9 mouse cellular contexts compared by ENCODE assay signal in the genomic region with DNA sequence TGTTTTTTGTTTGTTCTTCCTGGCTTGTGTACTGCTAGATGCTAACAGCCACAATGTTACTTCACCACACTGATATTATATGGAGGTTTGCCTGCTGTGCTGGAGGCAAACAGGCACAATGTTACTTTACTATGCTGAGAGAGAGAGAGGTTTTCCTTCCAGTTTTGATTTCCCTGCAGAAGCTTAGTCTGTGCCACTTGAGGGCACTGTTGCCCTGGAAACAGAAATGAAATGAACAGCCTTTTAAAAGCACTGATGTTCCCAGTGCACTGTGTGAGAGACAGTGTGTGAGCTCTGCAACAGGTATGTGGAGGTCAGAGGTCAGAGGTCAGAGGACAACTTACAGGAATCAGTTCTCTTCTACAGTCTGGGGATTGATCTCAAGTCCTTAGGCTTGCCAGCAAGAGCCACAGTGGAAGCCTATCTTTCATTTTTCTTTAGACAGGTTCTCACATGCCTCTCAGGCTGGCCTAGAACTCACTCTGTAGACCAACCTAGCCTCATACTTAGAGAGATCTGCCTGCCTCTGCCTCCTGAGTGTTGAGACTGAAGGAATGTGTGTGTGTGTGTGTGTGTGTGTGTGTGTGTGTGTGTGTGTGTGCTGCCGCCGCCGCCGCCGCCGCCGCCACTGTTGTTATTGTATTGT. TPM values are rescaled to one million over a fixed set of nuclear protein-coding genes. Genes with fewer than 3 reads are reported as not detected.
A peak's percentile ranks its signal among the peaks of the same experiment; 100 is the strongest.
DNase-seq lines count a peak whose midpoint lies in the region; ATAC-seq and TF ChIP-seq lines count a peak whose summit lies in the region.
"Had no signal": no experiment of that assay in that cellular context is flagged by ENCODE, and none has a peak within 500 bp of the region (broad histone marks: within the 10 kb centered on the region; RNA-seq: fewer than 3 reads in every experiment).

No protein-coding gene starts in this region.

- H3K9ac ChIP-seq in limb, embryonic 13.5 days: no peak overlapping the region

- H3K27me3 ChIP-seq in C2C12 (ENCODE audit: control insufficient read depth, insufficient read depth, insufficient read length): no peaks in the 10 kb centered on the region
- H3K27me3 ChIP-seq in limb, embryonic 13.5 days: no peaks in the 10 kb centered on the region

- no peak overlapping the region for H3K27ac ChIP-seq in limb, embryonic 13.5 days

- DNase-seq in MN1 (ENCODE audit: low spot score): peak; percentile 75
- peak; percentile 16 for DNase-seq in cerebellum, adult 9-10 months
- DNase-seq in frontal cortex, postnatal 14 days (ENCODE audit: low spot score in 2 of 2): peak; percentile 20 to 27
- peak; percentile 57 for DNase-seq in kidney, adult 9 months
- DNase-seq in neural tube, embryonic 10.5 days (ENCODE audit: extremely low spot score, low spot score): peak; percentile 48
- DNase-seq in thymus, postnatal 36 days: peak; percentile 43 to 52

- ATAC-seq in limb, embryonic 13.5 days (ENCODE audit: low FRiP score, low read depth): peak; percentile 79

- peak; percentile 42 for TF ChIP-seq CTCF in C2C12 (IDR thresholded peaks at IDR 0.05; ENCODE audit: control insufficient read depth, insufficient read depth, insufficient read length)

- WGBS in limb, embryonic 13.5 days: 94% methylated on average over 3 of the region's 7 CpGs

- no peaks in the 10 kb centered on the region for H3K9me3 ChIP-seq in limb, embryonic 13.5 days

- no peak overlapping the region for H3ac ChIP-seq in C2C12 (ENCODE audit: control insufficient read depth, insufficient read length, low read depth)

- H3K36me3 ChIP-seq in C2C12 (ENCODE audit: control insufficient read depth, insufficient read depth): no peaks in the 10 kb centered on the region
- no peaks in the 10 kb centered on the region for H3K36me3 ChIP-seq in limb, embryonic 13.5 days

- no peak overlapping the region for H3K4me2 ChIP-seq in limb, embryonic 13.5 days (replicated peaks)

- no peaks in the 10 kb centered on the region for H3K79me3 ChIP-seq in C2C12 (ENCODE audit: low read depth)

- H3K4me3 ChIP-seq in C2C12 (ENCODE audit: insufficient read depth, poor library complexity, severe bottlenecking): no peak overlapping the region
- no peak overlapping the region for H3K4me3 ChIP-seq in limb, embryonic 13.5 days

- no peaks in the 10 kb centered on the region for H3K79me2 ChIP-seq in C2C12 (ENCODE audit: control insufficient read depth, insufficient read depth)

- H3K4me1 ChIP-seq in limb, embryonic 13.5 days: no peaks in the 10 kb centered on the region

TF ChIP-seq in C2C12, 6 proteins besides CTCF, POLR2A, EP300 and RAD21:
- TF ChIP-seq CEBPB (IDR thresholded peaks at IDR 0.05; ENCODE audit: low read depth) (no peak), MAX (IDR thresholded peaks at IDR 0.05) (no peak), MYOG (IDR thresholded peaks at IDR 0.05; ENCODE audit: control insufficient read depth, extremely low read depth, insufficient read length) (no peak), MYOD1 (IDR thresholded peaks at IDR 0.05; ENCODE audit: control insufficient read depth, insufficient read length, low read depth) (no peak), FOSL1 (IDR thresholded peaks at IDR 0.05; ENCODE audit: insufficient read depth, low read length, poor library complexity, severe bottlenecking) (no peak), USF1 (IDR thresholded peaks at IDR 0.05; ENCODE audit: low read depth) (no peak)

RNA-seq across cellular contexts. Expression of a gene that starts 9.4 kb away (rescaled TPM):
- polyA plus RNA-seq in C2C12 (2012; fragmentation: generic; extraction: Trizol): 2.0 TPM
- polyA plus RNA-seq in limb, embryonic 13.5 days (2015; fragmentation: Nextera tagmentation; extraction: Ambion mirVana): 21.3 and 24.8 TPM in 2 replicates

RNA-seq across cellular contexts. Expression of a gene that starts 17.1 kb away (rescaled TPM):
- 0.22 TPM for polyA plus RNA-seq in C2C12 (2012; fragmentation: generic; extraction: Trizol)
- polyA plus RNA-seq in limb, embryonic 13.5 days (2015; fragmentation: Nextera tagmentation; extraction: Ambion mirVana): 3.1 and 5.0 TPM in 2 replicates

RNA-seq across cellular contexts. Expression of a gene that starts 57.5 kb away (rescaled TPM):
- polyA plus RNA-seq in C2C12 (2012; fragmentation: generic; extraction: Trizol): not detected
- 0.23 and 0.28 TPM in 2 replicates for polyA plus RNA-seq in limb, embryonic 13.5 days (2015; fragmentation: Nextera tagmentation; extraction: Ambion mirVana)
- polyA plus RNA-seq: heart, embryonic 16.5 days had no signal

Comparison
In these comparisons a context has a peak if more than half of its experiments do, and no peak if none do; other contexts are left out.
1. DNase-seq: peak in every context shown above with its lines; median percentile 75 in MN1; 57 in kidney, adult 9 months; 48 in neural tube, embryonic 10.5 days; 48 in thymus, postnatal 36 days; 24 in frontal cortex, postnatal 14 days; 16 in cerebellum, adult 9-10 months.